Mouse (Mus musculus) ES-Bruce4 (cell line): ENCODE measurements at regions not wholly inside any gene's neighbourhood (a gene's known extent, or its start where the extent isn't known, plus 50 kb on each side); places are given as distances from the start of the nearest gene placed in this dataset.

Source experiments
- H3K27ac ChIP-seq: 2 replicates; pipeline ENCODE4 v1.5.1; 2012; ENCODE audit warnings: low read length, inconsistent platforms; ENCODE audit not compliant: insufficient read depth
- H3K27me3 ChIP-seq: 2 replicates; pipeline ENCODE4 v1.6.1; 2012; ENCODE audit warnings: mild to moderate bottlenecking, low read length, inconsistent platforms; ENCODE audit not compliant: control insufficient read depth, poor library complexity, insufficient read depth, severe bottlenecking
- H3K36me3 ChIP-seq: 2 replicates; pipeline ENCODE4 v1.6.1; 2012; ENCODE audit warnings: inconsistent platforms, mild to moderate bottlenecking, low read length, moderate library complexity; ENCODE audit not compliant: control insufficient read depth, poor library complexity, insufficient read depth, severe bottlenecking
- H3K4me1 ChIP-seq: one replicate; pipeline ENCODE4 v1.8.1; 2011; ENCODE audit warnings: low read length; ENCODE audit not compliant: control insufficient read depth, insufficient read depth
- H3K4me3 ChIP-seq: 2 replicates; pipeline ENCODE4 v1.5.1; 2011; ENCODE audit warnings: low read depth, mild to moderate bottlenecking, low read length
- H3K9ac ChIP-seq: 2 replicates; pipeline ENCODE4 v1.6.1; 2012; ENCODE audit warnings: low read depth, mild to moderate bottlenecking, inconsistent platforms; ENCODE audit not compliant: poor library complexity, severe bottlenecking
- H3K9me3 ChIP-seq: replicated peaks from 2 replicates; pipeline ENCODE4 v1.6.1; 2012; ENCODE audit warnings: mild to moderate bottlenecking, low read length, inconsistent platforms; ENCODE audit not compliant: control insufficient read depth, poor library complexity, insufficient read depth, severe bottlenecking
- CTCF ChIP-seq: IDR thresholded peaks from one replicate; pipeline ENCODE4 v1.8.1; 2011; ENCODE audit warnings: low read depth, low read length
- EP300 ChIP-seq: IDR thresholded peaks from 2 replicates; pipeline ENCODE4 v1.6.1; 2011; ENCODE audit warnings: low read depth, low read length; ENCODE audit not compliant: insufficient read depth
- POLR2A ChIP-seq: IDR thresholded peaks from one replicate; pipeline ENCODE4 v1.8.1; 2011; ENCODE audit warnings: low read length; ENCODE audit not compliant: insufficient read depth

GRCm38 (mm10) chr6:99953980-99954776 is 228.0 kb upstream of the Prok2 start:
- no peak overlapping the region for H3K9ac ChIP-seq
- no peaks in the 10 kb centered on the region for H3K36me3 ChIP-seq
- TF ChIP-seq EP300 (no peak), POLR2A (no peak), CTCF (no peak)
- no peak overlapping the region for H3K4me3 ChIP-seq
- H3K27me3 ChIP-seq, result no peaks in the 10 kb centered on the region
- no peak overlapping the region for H3K27ac ChIP-seq
- H3K4me1 ChIP-seq, result no peaks in the 10 kb centered on the region
- H3K9me3 ChIP-seq, result no peaks in the 10 kb centered on the region

GRCm38 (mm10) chr6:99950811-99951210 is 224.6 kb upstream of the Prok2 start:
- Histone ChIP-seq H3K4me1 (peaks cover 9% of the 10 kb centered on the region), H3K36me3 (no peaks in the 10 kb centered on the region), H3K27ac (no peak overlapping the region), H3K27me3 (no peaks in the 10 kb centered on the region), H3K9ac (no peak overlapping the region), H3K9me3 (no peaks in the 10 kb centered on the region), H3K4me3 (peak overlapping the region; percentile 55)
- TF ChIP-seq CTCF (no peak), EP300 (no peak), POLR2A (no peak)

- H3K4me1 ChIP-seq, result peaks cover 9% of the 10 kb centered on the region
- H3K9me3 ChIP-seq, result no peaks in the 10 kb centered on the region
- no peaks in the 10 kb centered on the region for H3K36me3 ChIP-seq
- no peaks in the 10 kb centered on the region for H3K27me3 ChIP-seq
- H3K27ac ChIP-seq, result no peak overlapping the region
- H3K4me3 ChIP-seq, result no peak overlapping the region
- no peak overlapping the region for H3K9ac ChIP-seq
- TF ChIP-seq CTCF (no peak), EP300 (no peak), POLR2A (no peak)
Measured at GRCm38 (mm10) chr6:99946917-99947316, 220.7 kb upstream of the Prok2 start.

GRCm38 (mm10) chr6:99946481-99946880 is 220.3 kb upstream of the Prok2 start:
- Histone ChIP-seq H3K9me3 (no peaks in the 10 kb centered on the region), H3K27ac (peak overlapping the region; percentile 5; the same call in 1 of the 2 replicates), H3K4me3 (no peak overlapping the region), H3K36me3 (no peaks in the 10 kb centered on the region), H3K4me1 (peaks cover 9% of the 10 kb centered on the region), H3K27me3 (no peaks in the 10 kb centered on the region), H3K9ac (no peak overlapping the region)
- TF ChIP-seq CTCF, result no peak
- TF ChIP-seq EP300, result no peak
- TF ChIP-seq POLR2A, result no peak

GRCm38 (mm10) chr6:99945691-99946090 is 219.5 kb upstream of the Prok2 start:
- no peak overlapping the region for H3K27ac ChIP-seq
- no peaks in the 10 kb centered on the region for H3K27me3 ChIP-seq
- peaks cover 9% of the 10 kb centered on the region for H3K4me1 ChIP-seq
- H3K9me3 ChIP-seq, result no peaks in the 10 kb centered on the region
- H3K9ac ChIP-seq, result no peak overlapping the region
- no peaks in the 10 kb centered on the region for H3K36me3 ChIP-seq
- H3K4me3 ChIP-seq, result no peak overlapping the region
- TF ChIP-seq CTCF (no peak), EP300 (no peak), POLR2A (no peak)

GRCm38 (mm10) chr6:99942958-99943357 is 216.8 kb upstream of the Prok2 start:
- Histone ChIP-seq H3K27ac (no peak overlapping the region), H3K9ac (no peak overlapping the region), H3K4me3 (no peak overlapping the region), H3K36me3 (no peaks in the 10 kb centered on the region), H3K27me3 (no peaks in the 10 kb centered on the region), H3K4me1 (peaks cover 9% of the 10 kb centered on the region), H3K9me3 (no peaks in the 10 kb centered on the region)
- TF ChIP-seq POLR2A, result no peak
- no peak for TF ChIP-seq EP300
- TF ChIP-seq CTCF, result no peak
